Mouse (Mus musculus): ENCODE measurements around the gene U90926. TPM values are rescaled to one million over a fixed set of nuclear protein-coding genes. Genes with fewer than 3 reads are reported as not detected.

The U90926 gene
- polyA plus RNA-seq, 1 experiment from 2014 or later = not detected

- Histone ChIP-seq H3K4me2 (ENCODE audit: low read depth, low read length) (no peak overlapping the region), H3K27ac (replicated peaks; ENCODE audit: low read depth, low read length) (no peak overlapping the region), H3K4me1 (ENCODE audit: control insufficient read depth, insufficient read depth, low read length) (no peaks in the 10 kb centered on the region), H3K27me3 (replicated peaks; ENCODE audit: control insufficient read depth, insufficient read depth, low read length) (no peaks in the 10 kb centered on the region), H3K9ac (ENCODE audit: low read depth, low read length) (no peak overlapping the region), H3K4me3 (ENCODE audit: low read depth, low read length) (no peak overlapping the region), H3K9me3 (ENCODE audit: control insufficient read depth, low read length) (no peaks in the 10 kb centered on the region), H3K36me3 (ENCODE audit: control insufficient read depth, insufficient read depth, low read length) (no peaks in the 10 kb centered on the region)
- ATAC-seq (ENCODE audit: low read depth) (no peak), DNase-seq (ENCODE audit: low spot score) (no peak)
- 24% methylated on average over 10 of the region's 10 CpGs for WGBS
Measured at GRCm38 (mm10) chr5:92228776-92229175, 13.6 kb upstream of the U90926 start.

DNA sequence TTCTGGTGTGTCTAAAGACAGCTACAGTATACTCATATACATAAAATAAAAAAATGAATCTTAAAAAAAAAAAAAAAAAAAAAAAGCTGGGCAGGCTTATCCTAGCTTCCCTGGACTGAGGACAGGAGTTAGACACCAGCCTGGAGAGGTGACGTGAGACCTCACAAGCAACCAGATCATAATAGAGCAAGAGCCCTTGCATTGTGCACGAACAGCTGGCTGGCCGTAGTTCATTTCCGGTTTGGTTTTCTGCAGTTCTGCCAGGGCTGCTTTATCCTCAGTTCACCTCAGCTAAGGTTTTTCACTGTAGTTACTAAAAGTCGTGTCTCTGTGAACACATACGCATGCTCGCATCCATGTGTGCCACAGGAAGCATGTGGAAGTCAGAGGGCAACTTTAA lies 12.6 kb upstream of the U90926 start:
- Histone ChIP-seq H3K27me3 (replicated peaks; ENCODE audit: control insufficient read depth, insufficient read depth, low read length) (no peaks in the 10 kb centered on the region), H3K27ac (replicated peaks; ENCODE audit: low read depth, low read length) (no peak overlapping the region), H3K4me1 (ENCODE audit: control insufficient read depth, insufficient read depth, low read length) (no peaks in the 10 kb centered on the region), H3K4me2 (ENCODE audit: low read depth, low read length) (no peak overlapping the region), H3K36me3 (ENCODE audit: control insufficient read depth, insufficient read depth, low read length) (no peaks in the 10 kb centered on the region), H3K4me3 (ENCODE audit: low read depth, low read length) (no peak overlapping the region), H3K9ac (ENCODE audit: low read depth, low read length) (no peak overlapping the region), H3K9me3 (ENCODE audit: control insufficient read depth, low read length) (no peaks in the 10 kb centered on the region)
- DNase-seq (ENCODE audit: low spot score) = no peak
- 75% methylated on average over 7 of the region's 7 CpGs for WGBS
- ATAC-seq (ENCODE audit: low read depth) = no peak

GRCm38 (mm10) chr5:92220287-92220902 lies 5.2 kb upstream of the U90926 start:
- no peak overlapping the region for H3K9ac ChIP-seq (ENCODE audit: low read depth, low read length)
- no peaks in the 10 kb centered on the region for H3K9me3 ChIP-seq (ENCODE audit: control insufficient read depth, low read length)
- H3K4me3 ChIP-seq (ENCODE audit: low read depth, low read length) = no peak overlapping the region
- no peaks in the 10 kb centered on the region for H3K4me1 ChIP-seq (ENCODE audit: control insufficient read depth, insufficient read depth, low read length)
- H3K27me3 ChIP-seq (replicated peaks; ENCODE audit: control insufficient read depth, insufficient read depth, low read length) = no peaks in the 10 kb centered on the region
- H3K4me2 ChIP-seq (ENCODE audit: low read depth, low read length) = no peak overlapping the region
- WGBS = 91% methylated on average over 8 of the region's 8 CpGs
- no peak overlapping the region for H3K27ac ChIP-seq (replicated peaks; ENCODE audit: low read depth, low read length)
- H3K36me3 ChIP-seq (ENCODE audit: control insufficient read depth, insufficient read depth, low read length) = no peaks in the 10 kb centered on the region
- DNase-seq (ENCODE audit: low spot score) = no peak
- ATAC-seq (ENCODE audit: low read depth) = no peak

- Histone ChIP-seq H3K27ac (replicated peaks; ENCODE audit: low read depth, low read length) (no peak overlapping the region), H3K4me1 (ENCODE audit: control insufficient read depth, insufficient read depth, low read length) (no peaks in the 10 kb centered on the region), H3K36me3 (ENCODE audit: control insufficient read depth, insufficient read depth, low read length) (no peaks in the 10 kb centered on the region), H3K4me3 (ENCODE audit: low read depth, low read length) (no peak overlapping the region), H3K9me3 (ENCODE audit: control insufficient read depth, low read length) (no peaks in the 10 kb centered on the region), H3K9ac (ENCODE audit: low read depth, low read length) (no peak overlapping the region), H3K27me3 (replicated peaks; ENCODE audit: control insufficient read depth, insufficient read depth, low read length) (no peaks in the 10 kb centered on the region), H3K4me2 (ENCODE audit: low read depth, low read length) (no peak overlapping the region)
- ATAC-seq (ENCODE audit: low read depth) = no peak
- WGBS = 72% methylated on average over 6 of the region's 6 CpGs
- no peak for DNase-seq (ENCODE audit: low spot score)
Measured at GRCm38 (mm10) chr5:92219826-92220225, 4.6 kb upstream of the U90926 start.

- H3K4me3 ChIP-seq (ENCODE audit: low read depth, low read length) = no peak overlapping the region
- no peak overlapping the region for H3K27ac ChIP-seq (replicated peaks; ENCODE audit: low read depth, low read length)
- H3K9me3 ChIP-seq (ENCODE audit: control insufficient read depth, low read length) = no peaks in the 10 kb centered on the region
- no peak overlapping the region for H3K4me2 ChIP-seq (ENCODE audit: low read depth, low read length)
- H3K36me3 ChIP-seq (ENCODE audit: control insufficient read depth, insufficient read depth, low read length) = no peaks in the 10 kb centered on the region
- no peaks in the 10 kb centered on the region for H3K4me1 ChIP-seq (ENCODE audit: control insufficient read depth, insufficient read depth, low read length)
- H3K27me3 ChIP-seq (replicated peaks; ENCODE audit: control insufficient read depth, insufficient read depth, low read length) = no peaks in the 10 kb centered on the region
- no peak overlapping the region for H3K9ac ChIP-seq (ENCODE audit: low read depth, low read length)
- no peak for DNase-seq (ENCODE audit: low spot score)
- no peak for ATAC-seq (ENCODE audit: low read depth)
- 36% methylated on average over 17 of the region's 17 CpGs for WGBS
Measured at GRCm38 (mm10) chr5:92218915-92219793, 3.9 kb upstream of the U90926 start.

GRCm38 (mm10) chr5:92212231-92212630 lies 3.0 kb downstream of the U90926 start:
- Histone ChIP-seq H3K4me2 (ENCODE audit: low read depth, low read length) (no peak overlapping the region), H3K9ac (ENCODE audit: low read depth, low read length) (no peak overlapping the region), H3K27me3 (replicated peaks; ENCODE audit: control insufficient read depth, insufficient read depth, low read length) (no peaks in the 10 kb centered on the region), H3K4me1 (ENCODE audit: control insufficient read depth, insufficient read depth, low read length) (no peaks in the 10 kb centered on the region), H3K9me3 (ENCODE audit: control insufficient read depth, low read length) (no peaks in the 10 kb centered on the region), H3K36me3 (ENCODE audit: control insufficient read depth, insufficient read depth, low read length) (no peaks in the 10 kb centered on the region), H3K27ac (replicated peaks; ENCODE audit: low read depth, low read length) (no peak overlapping the region), H3K4me3 (ENCODE audit: low read depth, low read length) (no peak overlapping the region)
- DNase-seq (ENCODE audit: low spot score) (no peak), ATAC-seq (ENCODE audit: low read depth) (no peak)
- WGBS = 86% methylated on average over 4 of the region's 4 CpGs

- Histone ChIP-seq H3K36me3 (ENCODE audit: control insufficient read depth, insufficient read depth, low read length) (peaks cover 2% of the 10 kb centered on the region; the same call in 1 of the 2 replicates), H3K9me3 (ENCODE audit: control insufficient read depth, low read length) (no peaks in the 10 kb centered on the region), H3K9ac (ENCODE audit: low read depth, low read length) (no peak overlapping the region), H3K27me3 (replicated peaks; ENCODE audit: control insufficient read depth, insufficient read depth, low read length) (no peaks in the 10 kb centered on the region), H3K4me3 (ENCODE audit: low read depth, low read length) (no peak overlapping the region), H3K4me1 (ENCODE audit: control insufficient read depth, insufficient read depth, low read length) (no peaks in the 10 kb centered on the region), H3K4me2 (ENCODE audit: low read depth, low read length) (no peak overlapping the region), H3K27ac (replicated peaks; ENCODE audit: low read depth, low read length) (no peak overlapping the region)
- ATAC-seq (ENCODE audit: low read depth) (no peak), DNase-seq (ENCODE audit: low spot score) (no peak)
- 80% methylated on average over 8 of the region's 8 CpGs for WGBS
Measured at GRCm38 (mm10) chr5:92210205-92210604, 5.0 kb downstream of the U90926 start.

GRCm38 (mm10) chr5:92206121-92206520 lies 9.1 kb downstream of the U90926 start:
- WGBS = 83% methylated on average over 6 of the region's 6 CpGs
- peaks cover 40% of the 10 kb centered on the region for H3K36me3 ChIP-seq (ENCODE audit: control insufficient read depth, insufficient read depth, low read length)
- H3K27me3 ChIP-seq (replicated peaks; ENCODE audit: control insufficient read depth, insufficient read depth, low read length) = no peaks in the 10 kb centered on the region
- no peaks in the 10 kb centered on the region for H3K4me1 ChIP-seq (ENCODE audit: control insufficient read depth, insufficient read depth, low read length)
- H3K4me3 ChIP-seq (ENCODE audit: low read depth, low read length) = no peak overlapping the region
- H3K9ac ChIP-seq (ENCODE audit: low read depth, low read length) = no peak overlapping the region
- no peak overlapping the region for H3K4me2 ChIP-seq (ENCODE audit: low read depth, low read length)
- DNase-seq (ENCODE audit: low spot score) (no peak), ATAC-seq (ENCODE audit: low read depth) (no peak)
- H3K9me3 ChIP-seq (ENCODE audit: control insufficient read depth, low read length) = no peaks in the 10 kb centered on the region
- no peak overlapping the region for H3K27ac ChIP-seq (replicated peaks; ENCODE audit: low read depth, low read length)

Measured in embryonic facial prominence, embryonic 14.5 days (tissue).